Mouse (Mus musculus): ENCODE results near the gene Pkd2. TPM values are rescaled to one million over a fixed set of nuclear protein-coding genes. Genes with fewer than 3 reads are reported as not detected.

Pkd2 gene
- 10 to 100 TPM in 1 of 2 experiments, under 1 TPM in 1; 0.75 to 13.9 TPM for polyA plus RNA-seq (2012; fragmentation: generic; extraction: Trizol)

DNA sequence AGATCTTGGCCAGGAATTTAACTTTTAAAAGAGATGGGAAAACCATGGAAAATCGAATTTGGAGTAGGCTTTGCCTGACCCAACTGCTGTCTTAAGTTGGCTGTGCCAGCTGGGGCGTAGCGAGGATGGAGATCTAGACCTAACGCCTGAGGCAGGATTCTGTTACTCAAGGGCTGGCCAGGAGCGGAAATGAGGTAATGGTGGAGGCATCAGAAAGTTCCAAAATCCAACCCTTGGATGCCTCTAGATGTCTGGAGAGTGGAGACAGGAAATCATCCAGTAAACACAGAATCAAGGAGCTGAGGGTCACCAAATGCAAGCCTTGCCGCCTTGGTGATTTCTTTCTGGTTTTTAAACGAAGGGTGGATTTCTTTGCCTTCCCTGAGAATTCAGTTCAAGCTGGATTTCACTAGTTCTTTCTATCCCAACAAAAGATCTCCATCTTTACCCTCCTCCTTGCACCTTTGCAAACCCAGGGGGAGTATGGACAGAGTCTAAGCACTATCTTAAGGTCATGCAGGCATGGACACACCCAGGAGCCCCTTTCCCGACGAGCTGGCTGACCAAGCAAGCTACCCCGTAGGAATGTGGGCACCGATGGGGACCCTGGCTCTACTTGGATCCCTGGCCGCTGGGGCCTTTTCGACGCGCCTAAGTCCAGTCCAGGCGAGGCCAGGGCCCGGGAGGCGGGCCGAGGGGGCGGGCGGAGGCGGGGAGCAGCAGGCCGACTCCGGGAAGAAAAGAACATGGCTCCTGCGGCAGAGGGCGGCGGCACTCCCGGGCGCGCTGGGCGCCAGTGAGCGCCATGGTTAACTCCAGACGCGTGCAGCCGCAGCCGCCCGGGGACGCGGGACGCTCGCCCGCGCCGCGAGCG lies at the start of gene Pkd2:
Pkd2 (plus strand) TSS at position 619 of the 874 bp plus-strand sequence.

DNA sequence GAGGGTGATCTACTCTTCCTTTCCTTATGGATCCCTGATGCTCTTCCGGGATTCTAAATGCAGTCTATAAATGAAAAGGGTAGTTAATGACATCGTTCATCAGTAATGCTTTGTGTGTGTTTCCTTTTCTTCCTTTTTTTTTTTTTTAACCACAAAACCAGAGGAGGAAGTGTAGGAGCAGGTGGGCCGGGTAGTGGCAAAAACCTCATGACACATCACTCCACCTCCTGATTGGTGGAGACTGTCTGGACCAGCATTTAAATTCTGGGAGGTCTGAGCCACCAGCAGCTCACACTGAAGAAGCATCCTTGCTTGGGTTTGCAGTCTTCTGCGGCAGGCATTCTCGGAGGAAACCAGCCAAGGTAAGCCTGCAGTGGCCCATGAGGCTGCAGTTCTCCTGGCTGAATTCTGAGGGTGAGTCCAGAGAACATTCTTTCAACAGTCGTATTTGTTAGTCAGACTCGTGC lies 24.4 kb upstream of the Pkd2 start, which contains the start of gene Spp1:
Spp1 (plus strand) TSS at position 284 of the 467 bp plus-strand sequence.

DNA sequence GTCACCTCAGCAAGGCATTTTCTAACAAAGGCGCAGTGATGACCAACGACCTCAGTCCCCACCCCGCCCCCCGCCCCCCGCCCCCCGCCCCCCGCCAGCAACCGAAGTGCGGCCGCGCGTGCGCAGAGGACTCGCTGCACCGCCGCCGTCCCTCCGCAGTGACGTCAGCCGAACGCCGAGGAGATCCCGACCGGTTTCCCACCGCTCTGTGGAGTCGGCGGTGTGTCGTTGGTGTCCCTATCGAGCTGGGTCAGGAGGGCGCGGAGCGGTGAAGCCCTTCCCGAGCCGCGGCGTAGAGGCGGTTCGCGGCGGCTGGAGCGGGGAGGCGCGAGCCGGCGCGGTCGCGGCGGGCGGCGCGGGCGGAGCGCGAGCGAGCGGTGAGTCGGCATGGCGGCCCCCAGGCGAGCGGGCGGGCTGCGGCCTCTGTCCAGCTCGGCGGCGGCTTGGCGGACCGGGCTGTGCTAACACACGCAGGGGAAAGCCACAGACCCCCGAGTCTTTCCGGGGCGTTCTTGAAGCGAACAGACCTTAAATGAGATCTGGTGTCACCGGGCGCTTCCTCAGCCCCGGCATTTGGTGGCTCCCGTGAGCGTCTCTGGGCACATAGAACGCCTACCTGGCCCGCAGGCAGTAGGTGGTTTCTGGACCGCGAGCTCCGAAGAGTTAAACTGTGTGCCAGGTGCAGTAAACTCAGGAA lies 49.1 kb downstream of the Pkd2 start, which contains the start of gene BC005561:
BC005561 (plus strand) TSS at position 158 of the 697 bp plus-strand sequence.

Other genes with a start within 250 kb of the Pkd2 start
- gene Ibsp, start 160.3 kb upstream of the Pkd2 start, polyA plus RNA-seq (2012; fragmentation: generic; extraction: Trizol) = not detected
- not detected for gene Mepe, start 134.1 kb upstream of the Pkd2 start, polyA plus RNA-seq (2012; fragmentation: generic; extraction: Trizol)
- gene Spp1, start 24.3 kb upstream of the Pkd2 start, polyA plus RNA-seq (2012; fragmentation: generic; extraction: Trizol) = 100 to 1,000 TPM in 1 of 2 experiments, 10 to 100 TPM in 1; 31.9 to 186 TPM
- gene BC005561, start 48.9 kb downstream of the Pkd2 start, polyA plus RNA-seq (2012; fragmentation: generic; extraction: Trizol) = under 1 TPM; 0.09 to 0.76 TPM

All from C3H10T1/2 (cell line).